In the genomic region with DNA sequence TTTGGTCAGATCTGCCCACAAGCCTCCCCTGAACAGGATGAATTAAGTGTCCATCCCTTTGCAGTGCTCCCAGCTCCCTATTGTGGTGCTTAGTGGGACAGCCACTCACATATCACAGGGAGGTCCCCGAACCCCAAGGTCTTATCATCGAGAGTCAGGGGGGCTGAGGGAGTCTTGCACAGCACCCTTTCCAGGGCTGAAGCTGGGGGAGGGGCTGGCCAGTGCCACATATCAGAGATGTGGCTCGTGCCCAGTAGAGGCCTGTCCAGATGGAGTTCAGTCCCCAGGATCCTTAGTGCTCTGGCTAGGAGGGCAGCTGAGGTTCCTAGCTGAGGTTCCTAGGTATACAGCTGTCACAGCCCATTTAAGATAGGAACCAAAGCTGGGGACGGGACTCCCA, we compare ENCODE assay signal across 27 mouse cellular contexts. TPM values are rescaled to one million over a fixed set of nuclear protein-coding genes. Genes with fewer than 3 reads are reported as not detected.
DNase-seq lines count a peak whose midpoint lies in the region; ATAC-seq lines count a peak whose summit lies in the region.
"Had no signal": no experiment of that assay in that cellular context is flagged by ENCODE, and none has a peak within 500 bp of the region (broad histone marks: within the 10 kb centered on the region; RNA-seq: fewer than 3 reads in every experiment).

No protein-coding gene starts in this region.

- H3K4me1 ChIP-seq in heart, embryonic 13.5 days, result peaks cover 32% of the 10 kb centered on the region
- peaks cover 9% of the 10 kb centered on the region for H3K4me1 ChIP-seq in limb, embryonic 10.5 days
- peaks cover 97% of the 10 kb centered on the region for H3K4me1 ChIP-seq in liver, embryonic 12.5 days
- H3K4me1 ChIP-seq: embryonic facial prominence, embryonic 13.5 days; limb, embryonic 13.5 days; midbrain, embryonic 13.5 days; neural tube, embryonic 12.5 days had no signal

- WGBS in heart, embryonic 13.5 days, result 56% methylated on average over 4 of the region's 4 CpGs
- 72% methylated on average over 4 of the region's 4 CpGs for WGBS in limb, embryonic 10.5 days
- WGBS in liver, embryonic 12.5 days (ENCODE audit: insufficient replicate concordance), result 47% methylated on average over 4 of the region's 4 CpGs

- H3K9ac ChIP-seq in heart, embryonic 13.5 days, result peak overlapping the region; percentile 6; the same call in 1 of the 2 replicates
- peak overlapping the region; percentile 71 for H3K9ac ChIP-seq in liver, embryonic 12.5 days
- H3K9ac ChIP-seq: embryonic facial prominence, embryonic 13.5 days; kidney, embryonic 15.5 days; limb, embryonic 13.5 days; lung, embryonic 14.5 days; midbrain, embryonic 13.5 days; neural tube, embryonic 12.5 days had no signal

- H3K4me3 ChIP-seq in heart, embryonic 13.5 days, result no peak overlapping the region
- no peak overlapping the region for H3K4me3 ChIP-seq in limb, embryonic 10.5 days
- no peak overlapping the region for H3K4me3 ChIP-seq in liver, embryonic 12.5 days
- H3K4me3 ChIP-seq: embryonic facial prominence, embryonic 13.5 days; kidney, embryonic 15.5 days; limb, embryonic 13.5 days; midbrain, embryonic 13.5 days; neural tube, embryonic 12.5 days had no signal

- H3K9me3 ChIP-seq in heart, embryonic 13.5 days, result no peaks in the 10 kb centered on the region
- H3K9me3 ChIP-seq in limb, embryonic 10.5 days (replicated peaks), result no peaks in the 10 kb centered on the region
- H3K9me3 ChIP-seq in liver, embryonic 12.5 days (replicated peaks), result no peaks in the 10 kb centered on the region
- H3K9me3 ChIP-seq: embryonic facial prominence, embryonic 13.5 days; kidney, embryonic 15.5 days; limb, embryonic 13.5 days; midbrain, embryonic 13.5 days; neural tube, embryonic 12.5 days had no signal

- intact Hi-C loops in heart, postnatal 14 days (cut with DNase I), result loop anchor here (5.0 kb wide), 1 partner anchor 113 kb away; the partner anchor contains the start of gene Fgf15

- no peaks in the 10 kb centered on the region for H3K36me3 ChIP-seq in heart, embryonic 13.5 days
- no peaks in the 10 kb centered on the region for H3K36me3 ChIP-seq in limb, embryonic 10.5 days
- no peaks in the 10 kb centered on the region for H3K36me3 ChIP-seq in liver, embryonic 12.5 days
- H3K36me3 ChIP-seq: embryonic facial prominence, embryonic 13.5 days; kidney, embryonic 15.5 days; limb, embryonic 13.5 days; midbrain, embryonic 13.5 days; neural tube, embryonic 12.5 days had no signal

- DNase-seq in heart, postnatal 14 days, result no peak
- DNase-seq in limb, embryonic 10.5 days (ENCODE audit: low spot score), result no peak
- DNase-seq in cerebellum, postnatal 25 days, result no peak
- DNase-seq in cerebellum, adult 9-10 months, result no peak
- no peak for DNase-seq in adrenal gland, adult 8-10 months
- DNase-seq: adrenal gland, postnatal 10 days; cerebellum, postnatal 10 days; gastrocnemius, postnatal 10 days; kidney, postnatal 36 days; layer of hippocampus, postnatal 36 days; lung, embryonic 14.5 days; right cerebral cortex, postnatal 4 days; thymus, postnatal 14 days had no signal

- no peak overlapping the region for H3K4me2 ChIP-seq in heart, embryonic 13.5 days
- H3K4me2 ChIP-seq in liver, embryonic 12.5 days, result peak overlapping the region; percentile 71
- H3K4me2 ChIP-seq: embryonic facial prominence, embryonic 13.5 days; kidney, embryonic 15.5 days; limb, embryonic 13.5 days; lung, embryonic 14.5 days; midbrain, embryonic 13.5 days; neural tube, embryonic 12.5 days had no signal

- peaks cover 84% of the 10 kb centered on the region for H3K27me3 ChIP-seq in heart, embryonic 13.5 days (replicated peaks)
- peaks cover 14% of the 10 kb centered on the region; the same call in 1 of the 2 replicates for H3K27me3 ChIP-seq in limb, embryonic 10.5 days (ENCODE audit: low read depth, poor library complexity, severe bottlenecking)
- no peaks in the 10 kb centered on the region for H3K27me3 ChIP-seq in liver, embryonic 12.5 days (replicated peaks)
- H3K27me3 ChIP-seq: midbrain, embryonic 13.5 days had no signal

- H3K27ac ChIP-seq in heart, embryonic 13.5 days (replicated peaks), result no peak overlapping the region
- H3K27ac ChIP-seq in limb, embryonic 10.5 days, result 0 out of 2 replicates have a peak overlapping the region, but pooled peaks have one; percentile 14
- peak overlapping the region; percentile 99 for H3K27ac ChIP-seq in liver, embryonic 12.5 days
- H3K27ac ChIP-seq: embryonic facial prominence, embryonic 13.5 days; kidney, embryonic 15.5 days; limb, embryonic 13.5 days; midbrain, embryonic 13.5 days; neural tube, embryonic 12.5 days had no signal

- ATAC-seq in heart, embryonic 13.5 days (ENCODE audit: extremely low read depth, insufficient number of reproducible peaks, low FRiP score, low TSS enrichment), result no peak
- ATAC-seq in liver, embryonic 12.5 days, result peak; percentile 6
- ATAC-seq: activated CD4-positive, CD25-positive, alpha-beta regulatory T cell, adult 4 months; forebrain, embryonic 16.5 days; intestine, postnatal 0 days; midbrain, embryonic 13.5 days had no signal

RNA-seq across cellular contexts. Expression of gene Ano1, which starts 32.4 kb away (rescaled TPM):
- polyA plus RNA-seq in heart, embryonic 13.5 days (2015; fragmentation: Nextera tagmentation; extraction: Ambion mirVana), result 8.3 and 8.4 TPM in 2 replicates
- 10 to 100 TPM; 18.8 to 22.6 TPM for total RNA-seq in heart, postnatal 14 days (2021)
- 3.1 and 6.0 TPM in 2 replicates for polyA plus RNA-seq in limb, embryonic 10.5 days (2016; fragmentation: Nextera tagmentation; extraction: Ambion mirVana)
- 5.7 and 7.2 TPM in 2 replicates for polyA plus RNA-seq in liver, embryonic 12.5 days (2016; fragmentation: Nextera tagmentation; extraction: Ambion mirVana)
- total RNA-seq in adrenal gland, adult 8-10 months (2022), result 10 to 100 TPM; 21.7 to 34.5 (median 29.8) TPM
- total RNA-seq: granulocyte monocyte progenitor cell, adult 5-6 weeks; megakaryocyte, adult 5-6 weeks had no signal

RNA-seq across cellular contexts. Expression of gene Fgf3, which starts 53.7 kb away (rescaled TPM):
- polyA plus RNA-seq in heart, embryonic 13.5 days (2015; fragmentation: Nextera tagmentation; extraction: Ambion mirVana), result 0.18 and 0.20 TPM in 2 replicates
- total RNA-seq in heart, postnatal 14 days (2021), result not detected
- polyA plus RNA-seq in limb, embryonic 10.5 days (2016; fragmentation: Nextera tagmentation; extraction: Ambion mirVana), result 0.41 and 0.46 TPM in 2 replicates
- 0.20 and 0.47 TPM in 2 replicates for polyA plus RNA-seq in liver, embryonic 12.5 days (2016; fragmentation: Nextera tagmentation; extraction: Ambion mirVana)
- total RNA-seq in adrenal gland, adult 8-10 months (2022), result 1 to 10 TPM in 3 of 4 experiments, under 1 TPM in 1; 0.67 to 2.8 (median 2.0) TPM
- total RNA-seq: gastrocnemius, postnatal 10 days; layer of hippocampus, postnatal 36 days had no signal
- polyA plus RNA-seq: activated CD4-positive, CD25-positive, alpha-beta regulatory T cell, adult 4 months; C2C12; intestine, postnatal 0 days; lung, embryonic 14.5 days; stomach, embryonic 14.5 days had no signal
